Mouse (Mus musculus): ENCODE results near the gene Ubxn11.

- TF ChIP-seq CTCF (conservative IDR thresholded peaks at IDR 0.05; ENCODE audit: low read length) (peak; percentile 85), NANOG (IDR thresholded peaks at IDR 0.05; ENCODE audit: borderline replicate concordance, low read length) (no peak), POU5F1 (IDR thresholded peaks at IDR 0.05; ENCODE audit: borderline replicate concordance, low read length) (no peak)
Observed at GRCm38 (mm10) chr4:134087412-134087811, 15.0 kb upstream of the Ubxn11 start.
